Mouse (Mus musculus) heart, adult 2 months (tissue): ENCODE data around the gene Ttyh2.

Experiments
- CTCF ChIP-seq: fragments of 200-600 bp; IDR thresholded peaks from 2 replicates; pipeline ENCODE4 v1.8.1; 2022; ENCODE audit warnings: antibody characterized with exemption, mild to moderate bottlenecking, moderate library complexity
- EP300 ChIP-seq: fragments of 200-500 bp; IDR thresholded peaks from 2 replicates; pipeline ENCODE4 v1.6.1; 2011; ENCODE audit warnings: low read depth, low read length, control low read depth; ENCODE audit not compliant: insufficient read depth
- POLR2A ChIP-seq: fragments of 200-500 bp; IDR thresholded peaks from 2 replicates; pipeline ENCODE4 v1.6.1; 2011; ENCODE audit warnings: mild to moderate bottlenecking, low read depth, low read length, control low read depth; ENCODE audit not compliant: insufficient read depth

DNA sequence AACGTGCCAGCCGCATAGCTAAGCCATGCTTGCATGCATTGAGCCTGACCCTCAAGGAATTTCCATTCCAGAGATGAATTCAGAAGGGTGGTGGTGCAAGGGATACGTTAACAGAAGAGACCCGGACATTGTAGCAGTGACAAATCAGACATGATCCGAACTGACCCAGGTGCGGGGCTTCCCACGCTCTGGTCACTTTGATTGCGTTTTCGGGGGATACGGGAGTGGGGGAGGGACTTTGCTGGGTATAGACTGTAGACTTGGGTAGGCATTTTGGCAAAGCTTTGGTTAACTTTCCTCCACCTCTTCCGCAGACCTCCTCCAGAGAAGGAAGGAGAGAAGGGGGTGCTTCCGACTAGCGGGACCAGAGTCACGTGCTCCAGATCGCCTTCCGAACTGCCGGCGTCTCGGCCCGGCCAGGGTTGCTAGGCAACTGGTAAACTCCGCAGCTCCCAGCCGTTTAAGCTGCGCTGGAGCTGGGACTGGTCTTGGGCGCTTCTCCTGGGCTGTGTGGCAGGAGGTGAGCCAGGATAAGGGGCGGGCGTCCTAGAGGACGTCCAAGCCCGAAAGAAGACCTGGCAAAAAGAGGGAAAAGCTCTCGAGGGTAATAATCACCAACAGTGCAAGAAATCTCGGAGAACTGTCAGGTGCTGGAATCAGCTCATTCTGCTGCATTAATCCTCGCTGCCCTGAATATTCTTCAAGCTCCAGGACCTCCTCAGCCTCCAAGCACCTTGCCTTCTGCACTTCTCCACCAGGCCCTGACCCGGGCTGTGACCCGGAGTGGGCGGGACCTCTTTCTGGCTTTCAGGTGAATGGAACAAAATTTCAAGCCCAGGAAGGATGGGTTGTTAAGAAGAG, 52.0 kb downstream of the Ttyh2 start, which contains the start of gene Dnaic2:
- TF ChIP-seq CTCF (no peak), EP300 (no peak), POLR2A (no peak)
